10 mouse cellular contexts compared by ENCODE assay signal in genomic region chr15:92434605-92435004, GRCm38 (mm10). TPM values are rescaled to one million over a fixed set of nuclear protein-coding genes. Genes with fewer than 3 reads are reported as not detected.
DNase-seq lines count a peak whose midpoint lies in the region; ATAC-seq and TF ChIP-seq lines count a peak whose summit lies in the region.
"Had no signal": no experiment of that assay in that cellular context is flagged by ENCODE, and none has a peak within 500 bp of the region (broad histone marks: within the 10 kb centered on the region; RNA-seq: fewer than 3 reads in every experiment).

No protein-coding gene starts in this region.

- H3K27me3 ChIP-seq in kidney, postnatal 0 days (ENCODE audit: insufficient read depth, low read length): no peaks in the 10 kb centered on the region
- no peaks in the 10 kb centered on the region for H3K27me3 ChIP-seq in E14TG2a.4 (ENCODE audit: insufficient read depth, low read length)
- H3K27me3 ChIP-seq: hindbrain, embryonic 15.5 days had no signal

- TF ChIP-seq CTCF in kidney, postnatal 0 days (IDR thresholded peaks at IDR 0.05; ENCODE audit: low read depth): peak; percentile 75
- peak; percentile 64 for TF ChIP-seq CTCF in E14TG2a.4 (conservative IDR thresholded peaks at IDR 0.05; ENCODE audit: low read length)

- H3K4me1 ChIP-seq in kidney, postnatal 0 days (replicated peaks; ENCODE audit: insufficient read depth, low read length): no peaks in the 10 kb centered on the region
- no peaks in the 10 kb centered on the region for H3K4me1 ChIP-seq in E14TG2a.4 (replicated peaks; ENCODE audit: low read depth, low read length)
- H3K4me1 ChIP-seq: hindbrain, embryonic 15.5 days had no signal

- no peak overlapping the region for H3K4me3 ChIP-seq in kidney, postnatal 0 days (replicated peaks; ENCODE audit: low read depth, low read length)
- no peak overlapping the region for H3K4me3 ChIP-seq in E14TG2a.4 (replicated peaks; ENCODE audit: low read length)
- H3K4me3 ChIP-seq: hindbrain, embryonic 15.5 days had no signal

- no peak for ATAC-seq in kidney, postnatal 0 days (replicated peaks; ENCODE audit: low FRiP score, low read depth)
- peak; percentile 55; the same call in 1 of the 2 replicates for ATAC-seq in granulocyte monocyte progenitor cell, adult 5-6 weeks (replicated peaks; ENCODE audit: poor library complexity, severe bottlenecking)
- no peak for ATAC-seq in erythroid progenitor cell, adult 5-6 weeks (replicated peaks; ENCODE audit: low FRiP score, poor library complexity, severe bottlenecking)

- H3K9ac ChIP-seq in kidney, postnatal 0 days (ENCODE audit: low read depth, low read length): no peak overlapping the region
- H3K9ac ChIP-seq: hindbrain, embryonic 15.5 days had no signal

- DNase-seq in kidney, postnatal 0 days (ENCODE audit: low spot score): peak; percentile 79
- DNase-seq in kidney, postnatal 10 days: no peak
- peak; percentile 22 for DNase-seq in NIH3T3 (ENCODE audit: low read depth)
- no peak for DNase-seq in right cerebral cortex, adult 18-20 months
- DNase-seq in layer of hippocampus, adult 11-12 months (ENCODE audit: low spot score): no peak
- DNase-seq: gastrocnemius, postnatal 10 days had no signal

- no peaks in the 10 kb centered on the region for H3K36me3 ChIP-seq in kidney, postnatal 0 days (ENCODE audit: insufficient read depth, low read length)
- no peaks in the 10 kb centered on the region for H3K36me3 ChIP-seq in E14TG2a.4 (ENCODE audit: insufficient read depth, low read length)
- H3K36me3 ChIP-seq: hindbrain, embryonic 15.5 days had no signal

- H3K27ac ChIP-seq in kidney, postnatal 0 days: no peak overlapping the region
- H3K27ac ChIP-seq: hindbrain, embryonic 15.5 days had no signal

- WGBS in kidney, postnatal 0 days: 8% methylated on average over 6 of the region's 6 CpGs

- H3K9me3 ChIP-seq in kidney, postnatal 0 days (replicated peaks; ENCODE audit: low read length): no peaks in the 10 kb centered on the region
- no peaks in the 10 kb centered on the region for H3K9me3 ChIP-seq in E14TG2a.4 (ENCODE audit: low read length)
- H3K9me3 ChIP-seq: hindbrain, embryonic 15.5 days had no signal

- no peak overlapping the region for H3K4me2 ChIP-seq in kidney, postnatal 0 days (ENCODE audit: low read length)
- H3K4me2 ChIP-seq: hindbrain, embryonic 15.5 days had no signal

RNA-seq across cellular contexts. Expression of gene Pdzrn4, which starts 37.9 kb away (rescaled TPM):
- polyA plus RNA-seq in kidney, postnatal 0 days (2015; fragmentation: Nextera tagmentation; extraction: Ambion mirVana): 2.7 and 2.8 TPM in 2 replicates
- total RNA-seq in granulocyte monocyte progenitor cell, adult 5-6 weeks (2014; fragmentation: Nextera tagmentation): not detected in 2 replicates
- total RNA-seq in granulocyte monocyte progenitor cell, adult 5-6 weeks (2017): not detected in 2 replicates
- not detected in 2 replicates for total RNA-seq in erythroid progenitor cell, adult 5-6 weeks (2015; ENCODE audit: low replicate concordance)
- not detected in 2 replicates for total RNA-seq in erythroid progenitor cell, adult 5-6 weeks (2017; ENCODE audit: low replicate concordance)

Comparison
In these comparisons a context has a peak if more than half of its experiments do, and no peak if none do; other contexts are left out.
1. DNase-seq: peak in kidney, postnatal 0 days (single experiment) and NIH3T3 (single experiment); none in kidney, postnatal 10 days (single experiment), right cerebral cortex, adult 18-20 months (single experiment) and layer of hippocampus, adult 11-12 months (single experiment).